Mouse (Mus musculus) embryonic facial prominence, embryonic 15.5 days (tissue): ENCODE measurements at regions not wholly inside any gene's neighbourhood (a gene's known extent, or its start where the extent isn't known, plus 50 kb on each side); places are given as distances from the start of the nearest gene placed in this dataset.

Experiments
- ATAC-seq: fragments of 200-750 bp; cut with Nextera tagmentation; 2 replicates; pipeline ENCODE4 v1.8.0; 2017; ENCODE audit warnings: low read depth, moderate TSS enrichment; ENCODE audit not compliant: insufficient number of reproducible peaks, low FRiP score, low TSS enrichment
- H3K27ac ChIP-seq: fragments of 300-500 bp; sonication (generic); replicated peaks from 2 replicates; pipeline ENCODE4 v1.5.1; 2015; ENCODE audit warnings: mild to moderate bottlenecking, inconsistent platforms
- H3K27me3 ChIP-seq: fragments of 300-500 bp; sonication (generic); 2 replicates; pipeline ENCODE4 v1.6.1; 2015; ENCODE audit warnings: inconsistent platforms
- H3K36me3 ChIP-seq: fragments of 300-500 bp; sonication (generic); 2 replicates; pipeline ENCODE4 v1.6.1; 2015; ENCODE audit warnings: mild to moderate bottlenecking, inconsistent platforms
- H3K4me1 ChIP-seq: fragments of 300-500 bp; sonication (generic); 2 replicates; pipeline ENCODE4 v1.6.1; 2015; ENCODE audit warnings: inconsistent platforms
- H3K4me2 ChIP-seq: fragments of 300-500 bp; sonication (generic); replicated peaks from 2 replicates; pipeline ENCODE4 v1.6.1; 2015; ENCODE audit warnings: mild to moderate bottlenecking, inconsistent platforms
- H3K4me3 ChIP-seq: fragments of 300-500 bp; sonication (generic); replicated peaks from 2 replicates; pipeline ENCODE4 v1.5.1; 2015; ENCODE audit warnings: mild to moderate bottlenecking, inconsistent platforms
- H3K9ac ChIP-seq: fragments of 300-500 bp; sonication (generic); 2 replicates; pipeline ENCODE4 v1.6.1; 2015; ENCODE audit warnings: inconsistent platforms
- H3K9me3 ChIP-seq: fragments of 300-500 bp; sonication (generic); replicated peaks from 2 replicates; pipeline ENCODE4 v1.6.1; 2016; ENCODE audit warnings: inconsistent platforms
- WGBS: fragments of 180-500 bp; shearing (Covaris S2); methylation state at CpG from one replicate; pipeline ENCODE4 v1.1.7; 2015; 5-methylcytosine and 5-hydroxymethylcytosine counted together

- H3K27ac ChIP-seq: no peak overlapping the region
- H3K4me3 ChIP-seq: no peak overlapping the region
- ATAC-seq: no peak
- WGBS: 65% methylated on average over 7 of the region's 7 CpGs
- no peak overlapping the region for H3K9ac ChIP-seq
- no peaks in the 10 kb centered on the region for H3K9me3 ChIP-seq
- peaks cover 7% of the 10 kb centered on the region; the same call in 1 of the 2 replicates for H3K4me1 ChIP-seq
- no peaks in the 10 kb centered on the region for H3K36me3 ChIP-seq
- H3K4me2 ChIP-seq: no peak overlapping the region
- H3K27me3 ChIP-seq: no peaks in the 10 kb centered on the region
Observed at GRCm38 (mm10) chr11:57958233-57958632, 50.6 kb upstream of the Larp1 start.

DNA sequence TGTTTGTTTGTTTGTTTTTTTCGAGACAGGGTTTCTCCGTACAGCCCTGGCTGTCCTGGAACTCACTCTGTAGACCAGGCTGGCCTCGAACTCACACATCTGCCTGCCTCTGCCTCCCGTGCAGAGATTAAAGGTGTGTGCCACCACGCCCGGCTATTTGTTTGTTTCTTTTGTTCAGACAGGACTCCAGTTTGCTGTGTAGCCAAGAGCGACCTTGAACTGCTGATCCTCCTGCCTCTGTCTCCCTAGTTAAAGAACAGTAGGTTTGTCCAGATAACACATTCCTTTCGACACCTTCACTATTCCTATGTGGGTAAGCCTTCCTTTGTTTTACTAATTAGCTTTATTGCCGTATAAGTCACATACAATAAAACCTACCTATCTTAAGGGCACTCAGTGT, 52.0 kb upstream of the Larp1 start:
- Histone ChIP-seq H3K27ac (no peak overlapping the region), H3K4me2 (no peak overlapping the region)
- WGBS: 90% methylated on average over 9 of the region's 9 CpGs

GRCm38 (mm10) chr11:57956076-57956475, 52.8 kb upstream of the Larp1 start:
- WGBS: 79% methylated on average over 2 of the region's 2 CpGs
- H3K27me3 ChIP-seq: no peaks in the 10 kb centered on the region
- H3K27ac ChIP-seq: no peak overlapping the region
- no peak overlapping the region for H3K4me2 ChIP-seq
- no peak overlapping the region for H3K4me3 ChIP-seq
- H3K36me3 ChIP-seq: no peaks in the 10 kb centered on the region
- no peak overlapping the region for H3K9ac ChIP-seq
- no peaks in the 10 kb centered on the region for H3K9me3 ChIP-seq
- no peak for ATAC-seq
- H3K4me1 ChIP-seq: no peaks in the 10 kb centered on the region

More for the DNA sequence above, 52.0 kb upstream of the Larp1 start:
- Histone ChIP-seq H3K36me3 (no peaks in the 10 kb centered on the region), H3K9ac (no peak overlapping the region), H3K27me3 (no peaks in the 10 kb centered on the region), H3K4me3 (no peak overlapping the region), H3K4me1 (no peaks in the 10 kb centered on the region), H3K9me3 (no peaks in the 10 kb centered on the region)
- ATAC-seq: no peak

- WGBS: 89% methylated on average over 7 of the region's 7 CpGs
- no peak for ATAC-seq
Observed at GRCm38 (mm10) chr11:57955476-57955875, 53.4 kb upstream of the Larp1 start.

GRCm38 (mm10) chr11:57954510-57955184, 54.2 kb upstream of the Larp1 start:
- no peaks in the 10 kb centered on the region for H3K9me3 ChIP-seq
- no peaks in the 10 kb centered on the region for H3K4me1 ChIP-seq

More at GRCm38 (mm10) chr11:57955476-57955875, 53.4 kb upstream of the Larp1 start:
- no peak overlapping the region for H3K4me3 ChIP-seq
- H3K36me3 ChIP-seq: no peaks in the 10 kb centered on the region
- H3K27me3 ChIP-seq: no peaks in the 10 kb centered on the region
- H3K4me2 ChIP-seq: no peak overlapping the region
- H3K9ac ChIP-seq: no peak overlapping the region
- no peaks in the 10 kb centered on the region for H3K9me3 ChIP-seq
- H3K27ac ChIP-seq: no peak overlapping the region
- H3K4me1 ChIP-seq: no peaks in the 10 kb centered on the region

DNA sequence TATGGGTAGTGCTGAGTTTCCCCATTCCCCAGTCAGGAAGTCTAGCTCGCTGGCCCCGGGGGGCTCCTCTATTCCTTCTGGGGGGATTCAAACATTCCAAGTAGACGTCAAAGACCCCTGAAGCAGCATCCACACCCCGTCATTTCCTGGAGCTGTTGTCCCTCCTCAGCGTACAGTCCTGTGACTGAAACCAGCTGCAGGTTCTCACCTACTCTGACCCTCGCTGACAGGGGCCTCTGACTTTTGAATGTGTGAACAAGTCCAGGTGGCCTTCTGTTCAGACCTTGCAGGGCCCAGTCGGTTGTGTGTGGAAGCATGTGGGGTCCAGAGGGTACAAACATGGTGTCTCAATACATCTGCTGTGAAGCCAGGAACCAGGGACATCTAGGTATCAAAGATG, 55.2 kb upstream of the Larp1 start:
- no peaks in the 10 kb centered on the region for H3K4me1 ChIP-seq
- H3K9ac ChIP-seq: no peak overlapping the region
- H3K4me3 ChIP-seq: no peak overlapping the region
- no peak overlapping the region for H3K4me2 ChIP-seq
- WGBS: 66% methylated on average over 7 of the region's 7 CpGs
- H3K27ac ChIP-seq: no peak overlapping the region
- ATAC-seq: no peak
- no peaks in the 10 kb centered on the region for H3K27me3 ChIP-seq
- H3K9me3 ChIP-seq: no peaks in the 10 kb centered on the region
- H3K36me3 ChIP-seq: no peaks in the 10 kb centered on the region

More at GRCm38 (mm10) chr11:57954510-57955184, 54.2 kb upstream of the Larp1 start:
- H3K27ac ChIP-seq: no peak overlapping the region
- H3K4me3 ChIP-seq: no peak overlapping the region
- no peaks in the 10 kb centered on the region for H3K27me3 ChIP-seq
- no peak overlapping the region for H3K9ac ChIP-seq
- 66% methylated on average over 10 of the region's 10 CpGs for WGBS
- no peaks in the 10 kb centered on the region for H3K36me3 ChIP-seq
- no peak overlapping the region for H3K4me2 ChIP-seq
- ATAC-seq: no peak

- H3K4me1 ChIP-seq: no peaks in the 10 kb centered on the region
- no peaks in the 10 kb centered on the region for H3K27me3 ChIP-seq
- H3K9ac ChIP-seq: no peak overlapping the region
- no peak for ATAC-seq
- H3K4me2 ChIP-seq: no peak overlapping the region
- H3K9me3 ChIP-seq: no peaks in the 10 kb centered on the region
- H3K4me3 ChIP-seq: no peak overlapping the region
- 64% methylated on average over 3 of the region's 3 CpGs for WGBS
- no peaks in the 10 kb centered on the region for H3K36me3 ChIP-seq
- H3K27ac ChIP-seq: no peak overlapping the region
Observed at GRCm38 (mm10) chr11:57952619-57953018, 56.2 kb upstream of the Larp1 start.

DNA sequence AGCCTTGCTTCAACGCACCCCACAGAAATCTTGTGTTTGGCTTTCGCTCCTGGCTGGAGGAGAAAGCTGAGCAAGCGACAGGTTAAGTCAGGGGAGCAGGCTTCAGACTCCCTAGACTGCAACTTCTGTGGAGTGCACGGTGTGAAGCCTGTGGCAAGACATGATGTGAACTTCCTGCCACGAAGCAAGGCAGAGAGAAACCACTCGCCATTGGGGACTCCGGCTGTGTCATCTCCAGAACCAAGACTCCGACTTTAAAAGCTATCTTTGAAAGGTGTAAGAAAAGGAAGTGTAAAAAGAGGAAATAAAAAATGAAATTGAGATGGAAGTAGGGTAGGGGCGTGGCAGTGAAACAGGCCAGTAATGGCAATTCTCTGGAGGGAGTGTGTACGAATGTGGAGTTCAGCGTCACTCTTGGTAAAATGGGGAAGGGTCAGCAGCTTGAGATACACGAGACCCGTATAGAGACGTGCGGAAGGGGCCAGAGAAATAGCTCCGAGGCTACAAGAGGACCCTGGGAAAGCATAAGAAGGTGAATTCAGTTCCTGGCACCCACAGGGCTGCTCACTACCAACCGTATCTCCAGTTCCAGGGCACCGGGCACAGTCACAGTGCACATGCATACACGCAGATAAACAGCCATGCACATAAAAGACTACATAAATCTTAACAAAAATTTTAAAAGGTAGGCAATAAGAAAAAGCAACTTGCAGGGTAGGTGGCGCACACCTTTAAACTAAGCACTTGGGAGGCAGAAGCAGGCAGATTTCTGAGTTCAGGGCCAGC, 57.1 kb upstream of the Larp1 start:
- Histone ChIP-seq H3K9ac (no peak overlapping the region), H3K4me1 (no peaks in the 10 kb centered on the region), H3K9me3 (no peaks in the 10 kb centered on the region), H3K27ac (no peak overlapping the region), H3K4me2 (no peak overlapping the region), H3K27me3 (no peaks in the 10 kb centered on the region), H3K4me3 (no peak overlapping the region), H3K36me3 (no peaks in the 10 kb centered on the region)
- 80% methylated on average over 20 of the region's 20 CpGs for WGBS
- no peak for ATAC-seq

- Histone ChIP-seq H3K9ac (no peak overlapping the region), H3K4me3 (no peak overlapping the region), H3K4me1 (no peaks in the 10 kb centered on the region), H3K27ac (no peak overlapping the region), H3K4me2 (no peak overlapping the region), H3K9me3 (no peaks in the 10 kb centered on the region), H3K27me3 (no peaks in the 10 kb centered on the region), H3K36me3 (no peaks in the 10 kb centered on the region)
- WGBS: 0% methylated on average over 4 of the region's 4 CpGs
- ATAC-seq: no peak
Observed at GRCm38 (mm10) chr11:57950989-57951388, 57.9 kb upstream of the Larp1 start.

- Histone ChIP-seq H3K27ac (no peak overlapping the region), H3K9ac (no peak overlapping the region), H3K4me1 (no peaks in the 10 kb centered on the region), H3K4me3 (no peak overlapping the region), H3K4me2 (no peak overlapping the region), H3K9me3 (no peaks in the 10 kb centered on the region), H3K36me3 (no peaks in the 10 kb centered on the region), H3K27me3 (no peaks in the 10 kb centered on the region)
- ATAC-seq: no peak
- 60% methylated on average over 9 of the region's 9 CpGs for WGBS
Observed at GRCm38 (mm10) chr11:57949067-57949466, 59.8 kb upstream of the Larp1 start.

- Histone ChIP-seq H3K9ac (no peak overlapping the region), H3K4me2 (no peak overlapping the region), H3K9me3 (no peaks in the 10 kb centered on the region), H3K27me3 (no peaks in the 10 kb centered on the region), H3K4me3 (no peak overlapping the region), H3K36me3 (no peaks in the 10 kb centered on the region), H3K27ac (no peak overlapping the region), H3K4me1 (no peaks in the 10 kb centered on the region)
- ATAC-seq: no peak
- WGBS: 88% methylated on average over 4 of the region's 4 CpGs
Observed at GRCm38 (mm10) chr11:57947347-57947746, 61.5 kb upstream of the Larp1 start.
